Mouse (Mus musculus) neutrophil, adult 5-6 weeks (primary cell): Measurements from ENCODE around the gene Dpf3. TPM values are rescaled to one million over a fixed set of nuclear protein-coding genes. Genes with fewer than 3 reads are reported as not detected.

Source experiments
- ATAC-seq: fragments of 151-379, 151-347 bp; 2 replicates; pipeline ENCODE4 v1.8.0; 2017; ENCODE audit warnings: mild to moderate bottlenecking, moderate TSS enrichment; ENCODE audit not compliant: insufficient number of reproducible peaks, poor library complexity, low FRiP score, severe bottlenecking; ENCODE audit errors: extremely low read depth
- total RNA-seq: library from RNA; stranded (forward); fragments of 200-1000 nt; gene quantifications from 2 replicates; pipeline ENCODE4 v1.2.3, GENCODE M21; 2017

Gene Dpf3
- total RNA-seq, result 0.47 and 0.86 TPM in 2 replicates

DNA sequence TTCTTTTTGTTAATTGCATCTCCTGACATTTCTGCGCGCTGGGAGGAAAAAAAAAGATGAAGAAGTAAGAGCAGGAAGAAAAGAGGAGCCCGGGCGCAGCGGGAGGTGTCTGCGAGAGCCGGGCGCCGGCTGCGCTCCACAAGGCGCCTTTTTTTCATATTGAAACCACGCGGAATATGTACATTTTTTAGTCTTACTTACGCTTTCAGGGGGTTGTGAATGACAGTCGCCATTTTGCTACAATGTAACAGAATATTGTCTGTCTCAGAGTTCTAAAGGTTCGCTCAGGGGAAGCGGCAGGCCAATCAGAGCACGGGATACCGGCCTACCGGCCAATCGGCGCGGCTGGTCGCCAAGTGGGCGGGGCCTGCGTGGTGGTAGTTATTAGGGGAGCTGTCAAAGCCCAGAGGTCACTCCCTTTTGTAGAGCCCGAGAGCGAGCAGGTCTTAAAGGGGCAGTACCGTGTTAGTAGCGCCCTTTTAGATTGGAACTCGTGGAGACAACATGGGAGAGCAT is at the start of gene Dpf3:
Gene Dpf3, minus strand, starts transcription at position 241 of the 516 bp plus-strand sequence.
- ATAC-seq, result peak; percentile 78

DNA sequence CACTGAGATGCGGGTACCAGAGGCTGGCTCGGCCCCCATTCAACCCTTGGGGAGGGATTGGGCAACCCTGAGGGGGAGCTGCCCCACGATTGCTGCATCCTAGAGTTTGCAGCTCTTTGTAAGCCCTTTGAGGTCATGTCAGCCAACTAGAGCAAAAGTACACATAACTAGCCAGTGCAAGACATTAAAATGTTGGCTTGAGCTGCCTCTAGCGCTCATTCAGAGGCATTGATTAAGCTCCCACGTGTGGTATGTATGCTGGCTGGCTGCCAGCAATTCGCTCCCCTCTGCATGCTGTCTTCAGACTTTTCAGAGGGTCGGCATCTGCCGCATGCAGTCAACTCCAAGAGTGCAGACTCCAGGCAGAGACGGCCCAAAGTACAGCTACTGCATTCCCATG is 48.5 kb upstream of the Dpf3 start:
- no peak for ATAC-seq

DNA sequence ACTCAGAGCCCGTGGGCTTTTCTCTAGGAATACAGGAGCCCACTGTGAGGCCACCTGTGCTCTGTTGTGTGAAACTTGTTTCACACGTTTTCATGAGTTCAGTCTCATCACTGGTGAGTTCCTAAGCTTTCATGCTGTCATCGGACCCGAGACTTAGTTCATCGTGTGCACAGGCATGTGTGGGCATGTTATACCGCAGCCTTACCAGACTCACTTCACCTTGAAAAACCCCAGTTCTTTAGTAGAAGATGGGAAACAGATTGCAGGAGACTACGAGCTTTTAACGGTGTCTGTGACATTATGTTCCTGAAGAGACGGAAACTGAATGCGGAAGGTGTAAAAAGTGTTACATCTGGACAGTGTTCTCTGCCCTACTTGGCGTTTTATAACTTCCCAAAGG is 47.9 kb upstream of the Dpf3 start:
- ATAC-seq, result no peak

DNA sequence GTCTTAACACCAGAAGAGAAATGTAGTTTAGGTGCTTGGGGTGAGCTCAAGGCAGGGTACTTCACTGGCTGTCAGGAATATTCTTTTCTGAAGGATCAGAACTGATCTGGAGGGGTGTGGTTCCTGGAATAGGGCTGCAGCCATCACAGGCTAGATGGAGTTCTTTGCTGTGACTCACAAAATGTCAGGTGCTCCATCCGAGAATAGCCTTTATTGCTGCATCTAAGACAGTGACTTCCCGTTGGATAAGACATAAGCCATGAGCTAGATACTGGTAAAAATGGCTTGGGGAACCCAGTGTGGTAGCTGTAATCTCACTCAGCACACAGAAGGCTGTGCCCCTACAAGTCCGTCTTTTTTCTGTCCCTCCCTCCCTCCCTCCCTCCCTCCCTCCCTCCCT is 46.7 kb upstream of the Dpf3 start:
- no peak for ATAC-seq

DNA sequence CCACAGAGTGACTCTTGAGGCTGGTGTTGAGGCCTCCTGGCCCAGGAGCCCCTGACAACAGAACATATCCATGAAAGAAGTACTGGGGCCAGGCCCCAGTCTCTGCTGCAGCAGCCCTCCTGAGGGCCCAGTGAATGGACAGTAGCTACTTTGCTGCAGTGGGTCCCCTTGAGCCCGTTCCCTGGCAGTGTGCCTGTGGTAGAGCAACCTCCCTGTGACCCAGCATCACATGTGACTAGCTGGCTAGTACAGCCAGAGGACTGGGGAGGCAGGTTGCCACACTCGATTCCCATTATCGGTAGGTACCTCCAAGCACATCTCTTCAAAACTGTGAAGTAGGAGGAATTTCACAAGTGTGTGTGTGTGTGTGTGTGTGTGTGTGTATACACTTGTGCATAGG is 45.5 kb upstream of the Dpf3 start:
- ATAC-seq, result no peak

DNA sequence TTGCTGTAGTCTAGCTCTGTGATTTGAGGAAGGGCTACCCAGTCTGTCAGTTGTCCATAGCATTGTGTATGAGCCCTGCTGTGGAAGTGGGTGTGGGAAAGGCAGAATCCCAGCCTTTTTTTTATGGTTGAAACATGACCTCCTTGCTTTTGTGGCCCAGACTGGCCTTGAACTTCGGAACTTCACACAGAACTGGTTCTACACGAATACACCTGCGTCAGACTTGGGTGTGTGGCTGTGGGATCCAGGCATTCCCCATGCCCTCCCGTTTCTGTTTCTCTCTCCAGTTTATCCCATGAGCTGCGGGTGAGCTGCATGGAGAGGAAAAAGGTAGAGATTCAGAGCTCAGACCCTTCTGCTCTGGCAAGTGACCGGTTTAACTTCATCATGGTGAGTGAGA is 44.5 kb upstream of the Dpf3 start:
- ATAC-seq, result no peak

DNA sequence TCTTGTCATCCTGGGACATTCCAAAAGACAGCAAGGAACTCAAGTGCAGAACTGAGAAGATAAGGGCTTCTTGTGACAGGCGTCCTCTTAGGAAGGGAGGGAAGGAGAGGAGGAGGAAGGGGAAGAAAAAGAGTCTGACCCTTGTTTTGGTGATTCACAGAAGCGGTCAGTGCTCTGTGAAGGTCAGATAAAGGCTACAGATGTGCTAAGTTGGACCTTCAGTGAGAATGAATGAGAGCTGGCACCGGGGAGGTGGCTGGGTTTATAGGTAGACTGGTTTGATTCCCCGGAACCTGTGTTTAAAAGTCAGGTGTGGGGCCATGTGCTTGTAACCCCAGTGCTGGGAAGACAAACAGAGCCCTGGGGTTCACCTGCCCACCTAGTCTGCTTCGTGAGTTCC is 41.1 kb upstream of the Dpf3 start:
- no peak for ATAC-seq

DNA sequence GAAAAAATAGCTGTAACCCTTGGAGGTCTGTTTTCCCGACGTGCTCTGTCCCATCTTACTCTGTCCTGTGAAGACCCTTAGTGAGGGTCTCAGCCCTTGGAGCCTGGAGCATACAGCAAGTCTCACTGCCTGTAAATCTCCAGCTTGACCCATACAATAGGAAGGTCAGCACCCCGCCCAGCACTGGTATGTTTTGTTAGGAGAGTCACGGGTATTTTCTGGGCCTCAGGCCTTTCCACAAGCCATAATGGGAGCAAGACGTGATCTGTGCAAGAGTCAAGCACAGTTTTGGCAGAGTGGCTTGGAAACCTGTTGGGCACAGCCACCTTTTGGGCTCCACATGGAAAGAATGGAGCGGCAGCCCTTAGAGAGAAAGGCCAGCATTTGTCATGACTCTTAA is 40.3 kb upstream of the Dpf3 start:
- no peak for ATAC-seq

DNA sequence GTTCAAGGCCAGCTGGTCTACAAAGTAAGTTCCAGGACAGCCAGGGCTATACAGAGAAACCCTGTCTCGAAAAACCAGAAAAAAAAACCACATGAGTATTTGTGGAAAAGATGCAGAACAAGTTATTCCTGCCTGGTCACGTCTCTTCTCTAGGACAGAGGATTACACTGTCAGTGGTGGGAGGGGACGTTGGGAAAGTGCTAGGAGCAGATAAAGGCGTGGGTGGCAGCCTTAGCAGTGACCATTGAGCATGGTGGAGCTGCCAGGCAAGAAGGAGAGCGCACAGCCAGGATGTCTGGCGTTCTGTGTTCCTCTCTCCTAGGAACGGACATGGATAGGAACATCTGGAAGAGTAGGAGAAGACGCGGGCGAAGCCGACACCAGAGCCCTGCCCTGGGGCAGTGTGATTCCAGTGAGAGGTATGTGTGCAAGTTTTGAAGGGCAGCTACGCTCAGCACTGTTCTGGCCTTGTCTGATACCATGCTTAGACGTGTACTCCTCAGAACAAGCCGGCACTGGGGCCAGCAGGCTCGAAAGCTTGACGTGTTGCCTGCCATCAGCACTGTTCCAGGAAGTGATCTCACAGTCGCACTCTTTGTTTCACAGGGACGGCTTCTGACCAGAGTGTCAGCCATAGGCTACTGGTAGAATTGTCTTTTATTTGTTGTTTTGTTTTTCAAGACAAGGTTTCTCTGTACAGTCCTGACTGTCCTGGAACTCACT is 38.5 kb upstream of the Dpf3 start:
- ATAC-seq, result no peak

DNA sequence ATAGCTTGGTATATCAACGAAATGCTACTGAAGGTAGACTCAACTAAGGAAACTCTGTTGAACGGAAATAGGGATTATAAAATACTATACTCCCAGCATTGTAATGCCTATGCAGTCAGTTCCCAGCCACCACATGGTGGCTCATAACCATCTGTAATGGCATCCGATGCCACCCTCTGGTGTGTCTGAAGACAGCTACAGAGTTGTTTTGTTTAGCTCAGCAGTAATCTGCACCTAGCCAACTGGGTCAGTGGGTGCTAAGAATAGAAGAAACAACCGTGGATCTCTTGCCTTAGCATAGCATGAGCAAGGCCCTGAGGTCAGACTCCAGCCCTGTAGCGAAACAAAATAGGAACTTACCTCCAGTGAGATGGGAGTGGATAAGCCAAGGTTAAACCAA is 36.8 kb upstream of the Dpf3 start:
- ATAC-seq, result no peak

DNA sequence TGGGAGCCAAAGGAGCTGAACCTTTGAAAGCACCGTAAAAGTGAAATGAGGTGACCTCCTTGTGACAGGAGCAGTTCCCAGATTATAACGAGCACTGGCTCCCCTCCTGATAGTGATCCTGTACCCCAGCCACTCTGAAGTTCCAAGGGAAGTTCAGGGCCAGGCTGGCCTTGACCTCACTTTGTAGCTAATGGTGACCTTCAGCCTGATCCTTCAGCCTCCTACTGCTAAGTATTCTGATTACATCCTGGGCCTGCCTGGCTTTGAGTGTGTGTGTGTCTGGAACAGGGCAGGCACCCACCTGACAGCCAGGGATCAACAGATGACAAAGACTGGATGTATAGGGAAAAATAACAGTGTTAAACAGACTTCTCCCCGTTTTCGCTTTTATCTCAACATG is 36.4 kb upstream of the Dpf3 start:
- ATAC-seq, result no peak

DNA sequence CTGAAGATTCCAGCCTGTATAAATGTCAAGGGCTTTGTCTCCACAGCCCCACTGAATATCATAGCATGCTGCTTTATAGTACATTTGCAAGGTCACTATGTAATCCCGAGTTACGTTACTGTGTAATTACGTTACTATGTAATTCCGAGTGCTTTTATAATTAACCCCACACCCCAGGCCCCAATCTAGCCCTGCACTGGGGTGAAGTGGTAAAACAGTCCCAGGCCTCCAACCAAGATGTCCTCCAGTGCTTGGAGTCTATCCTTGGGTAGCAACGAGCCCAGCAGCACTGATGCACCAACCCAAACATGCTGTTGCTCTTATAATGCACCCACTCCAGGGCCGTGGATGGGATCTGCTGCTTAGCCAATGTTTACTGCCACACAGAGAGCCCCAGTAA is 35.5 kb upstream of the Dpf3 start:
- no peak for ATAC-seq

DNA sequence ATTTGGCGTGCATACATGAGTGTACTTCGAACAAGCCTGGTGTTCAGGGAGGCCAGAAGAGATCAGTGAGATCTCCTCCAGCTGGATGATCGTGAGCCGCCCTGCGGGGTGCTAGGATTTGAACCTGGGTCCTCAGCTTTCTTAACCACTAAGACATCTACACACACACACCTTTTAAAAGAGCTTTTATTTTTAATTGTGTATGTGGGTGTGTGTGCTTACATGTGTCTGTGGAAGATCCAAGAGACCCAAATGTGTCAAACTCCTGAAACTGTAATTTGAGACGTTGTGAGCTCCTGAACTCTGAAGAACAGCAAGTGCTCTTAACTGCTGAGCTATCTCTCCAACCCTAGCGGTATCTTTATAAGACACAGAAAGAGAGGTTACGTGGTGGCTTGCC is 33.6 kb upstream of the Dpf3 start:
- no peak for ATAC-seq

DNA sequence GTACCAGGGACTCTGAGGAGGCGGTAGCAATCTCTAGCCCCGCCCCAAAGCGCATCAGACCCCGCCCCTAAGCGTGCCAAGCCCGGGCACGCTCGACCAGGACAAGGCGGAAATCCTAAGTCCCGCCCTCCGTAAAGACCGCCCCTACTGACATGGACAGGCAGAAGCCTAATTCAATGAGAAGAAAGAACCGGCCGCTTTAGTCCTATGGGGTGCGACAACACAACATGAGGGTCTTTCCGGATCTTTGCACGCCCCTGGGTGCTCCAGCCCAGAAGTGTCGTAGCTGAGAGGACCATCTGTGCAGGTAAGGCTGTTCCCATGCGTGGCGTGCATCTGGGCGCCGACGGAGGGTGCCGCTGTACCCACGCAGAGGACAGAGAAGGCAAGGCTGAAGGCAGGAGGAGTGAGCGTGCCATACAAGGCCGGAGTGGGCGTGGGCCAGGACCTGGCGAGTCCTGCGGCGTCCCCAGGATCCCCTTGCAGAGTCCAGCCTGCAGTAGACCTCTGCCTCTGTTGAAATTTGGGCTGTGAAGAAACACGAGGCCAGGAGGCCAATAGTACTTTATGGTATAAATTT is 32.9 kb upstream of the Dpf3 start, which contains the start of gene Dcaf4:
Gene Dcaf4, plus strand, starts transcription at position 156 of the 580 bp plus-strand sequence.
- ATAC-seq, result peak; percentile 96

DNA sequence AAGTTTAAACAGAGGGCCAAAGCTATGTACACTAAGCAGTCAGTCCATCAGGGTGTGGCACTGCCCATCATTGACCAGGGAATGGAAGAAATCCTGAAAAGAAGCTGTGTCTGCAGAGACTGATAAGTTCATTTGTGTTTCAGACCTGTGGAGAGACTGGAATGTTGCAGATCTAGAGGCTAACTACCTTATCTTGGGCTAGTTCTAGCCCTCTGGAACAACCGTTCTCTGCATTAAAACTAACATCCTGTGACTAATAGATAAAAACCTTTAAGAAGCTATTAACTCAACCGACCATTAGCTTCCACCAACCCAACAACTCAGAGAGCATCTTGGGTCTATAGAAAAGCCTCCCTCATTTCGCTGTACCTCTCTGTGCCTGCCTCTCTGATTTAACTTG is 30.1 kb upstream of the Dpf3 start:
- no peak for ATAC-seq

DNA sequence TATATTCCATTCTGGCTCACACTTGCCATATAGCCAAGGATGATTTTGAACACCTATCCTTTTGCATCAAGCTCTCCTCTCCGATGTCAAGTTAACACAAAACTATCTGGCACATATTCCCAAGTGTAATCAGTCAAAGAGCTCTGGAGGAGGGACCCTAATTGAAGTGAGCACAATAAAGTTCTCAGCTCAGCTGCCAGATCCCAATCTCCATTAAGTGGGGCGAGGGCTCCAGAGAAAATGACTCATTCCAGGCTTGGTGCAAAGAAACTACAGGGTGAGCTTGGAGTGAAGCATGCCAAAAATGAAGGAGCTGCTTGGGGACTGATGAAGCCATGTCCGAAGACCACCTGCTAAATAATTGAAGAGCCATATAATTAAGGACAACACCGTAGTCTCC is 26.7 kb upstream of the Dpf3 start:
- no peak for ATAC-seq

DNA sequence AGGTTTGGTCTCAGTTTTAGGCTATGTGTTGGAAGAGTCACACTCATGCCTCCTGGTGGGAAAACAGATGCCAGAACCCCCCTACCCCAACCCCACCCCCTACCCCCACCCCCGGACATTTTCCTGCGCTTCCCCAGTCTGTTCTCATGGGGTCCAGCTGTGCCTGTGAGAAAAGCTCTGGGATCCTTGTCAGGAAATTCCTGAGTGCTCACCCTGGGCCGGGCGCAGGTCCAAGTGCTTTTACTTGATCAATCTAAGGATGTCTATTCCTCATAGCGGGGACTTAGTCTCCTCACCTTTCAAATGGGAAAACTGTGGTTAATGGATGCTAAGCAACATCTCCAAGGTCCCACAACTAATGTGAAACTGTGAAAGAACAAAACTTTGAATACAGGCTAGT is 25.7 kb upstream of the Dpf3 start:
- ATAC-seq, result no peak

DNA sequence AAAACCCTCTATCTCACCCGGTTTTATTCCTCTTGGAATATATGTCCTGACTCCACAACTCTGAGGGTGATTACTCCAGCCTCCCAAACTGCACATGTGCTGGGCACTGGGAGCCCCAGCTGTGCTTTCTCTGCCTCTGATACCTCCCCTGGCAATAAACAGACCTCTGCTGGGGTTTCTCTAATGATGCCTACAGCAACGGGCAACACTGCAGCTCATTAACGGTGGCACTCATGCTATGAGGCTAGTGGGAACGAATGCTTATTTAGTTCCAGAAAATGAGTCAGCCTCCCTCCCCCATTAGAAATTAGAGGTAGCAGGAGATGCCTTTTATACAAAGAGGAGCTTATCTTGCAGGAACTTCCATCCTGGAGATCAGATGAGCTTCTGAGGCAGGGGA is 25.3 kb upstream of the Dpf3 start:
- ATAC-seq, result no peak

DNA sequence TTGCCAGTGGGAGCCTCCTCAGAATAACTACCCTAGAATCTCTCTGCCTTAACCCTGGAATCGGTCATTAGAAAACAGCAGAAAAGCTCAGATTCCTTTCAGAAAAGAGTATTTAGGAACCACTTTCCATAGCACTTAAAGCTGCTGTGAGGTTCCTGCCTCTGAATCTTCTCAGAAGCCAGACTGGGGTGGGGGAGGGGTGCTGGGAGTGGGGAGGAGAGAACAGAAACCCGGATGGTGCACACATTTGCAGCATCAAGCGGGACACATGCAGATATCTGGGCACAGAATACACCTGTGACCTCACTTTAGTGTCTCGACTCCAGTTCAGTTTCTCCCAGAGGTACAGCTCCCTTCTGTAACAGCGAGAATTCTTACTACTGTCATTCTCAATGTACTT is 23.1 kb upstream of the Dpf3 start:
- ATAC-seq, result no peak

DNA sequence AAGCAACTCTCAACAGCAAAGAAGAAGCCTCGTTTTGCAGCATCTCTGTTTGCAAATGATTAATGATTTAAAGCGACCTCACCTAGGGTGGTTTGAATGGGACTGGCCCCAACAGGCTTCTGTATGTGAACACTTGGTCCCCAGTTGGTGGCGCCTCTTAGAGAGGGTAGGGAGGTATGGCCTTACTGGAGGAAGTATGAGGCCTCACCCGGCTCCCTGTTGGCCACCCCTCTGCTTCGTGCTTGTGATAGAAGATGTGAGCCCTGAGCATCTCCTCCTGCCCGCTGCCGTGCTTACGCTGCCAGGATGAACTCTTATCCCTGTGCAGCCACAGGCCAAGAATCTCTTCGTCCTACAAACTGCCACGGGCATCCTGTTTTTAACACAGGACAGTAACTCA is 19.0 kb upstream of the Dpf3 start:
- ATAC-seq, result no peak

DNA sequence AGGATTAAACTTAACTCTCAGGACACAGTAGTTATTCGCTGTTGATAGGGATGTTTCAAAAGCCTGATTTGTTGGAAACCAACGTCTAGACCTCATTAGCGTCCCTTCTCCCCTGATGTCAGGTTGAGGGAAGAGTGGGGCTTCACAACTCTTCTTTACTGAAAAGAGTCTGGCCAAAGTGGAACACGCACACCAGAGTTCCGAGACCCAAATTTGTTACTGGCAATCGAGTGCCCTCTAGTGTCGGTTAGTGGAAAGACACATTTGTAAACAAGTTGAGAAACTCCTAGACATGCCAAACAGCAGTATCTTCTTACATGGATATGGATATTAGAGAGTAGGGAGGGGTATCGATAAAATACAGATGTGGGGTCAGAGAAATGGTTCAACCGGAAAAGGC is 14.7 kb upstream of the Dpf3 start:
- peak; percentile 61; the same call in 1 of the 2 replicates for ATAC-seq
